19 mouse cellular contexts compared by ENCODE assay signal in genomic region chr17:34567311-34567710, GRCm38 (mm10). TPM values are rescaled to one million over a fixed set of nuclear protein-coding genes. Genes with fewer than 3 reads are reported as not detected.
DNase-seq lines count a peak whose midpoint lies in the region; TF ChIP-seq lines count a peak whose summit lies in the region.
"Had no signal": no experiment of that assay in that cellular context is flagged by ENCODE, and none has a peak within 500 bp of the region (broad histone marks: within the 10 kb centered on the region; RNA-seq: fewer than 3 reads in every experiment).

No protein-coding gene starts in this region.

- H3K9me3 ChIP-seq in E14TG2a.4 (ENCODE audit: low read length): no peaks in the 10 kb centered on the region
- H3K9me3 ChIP-seq: G1E had no signal

- H3K27me3 ChIP-seq in E14TG2a.4 (ENCODE audit: insufficient read depth, low read length): no peaks in the 10 kb centered on the region

- DNase-seq in heart, adult 11 months: peak; percentile 90
- no peak for DNase-seq in heart, adult 18-20 months
- DNase-seq in kidney, postnatal 10 days: peak; percentile 30
- no peak for DNase-seq in kidney, adult 9 months
- peak; percentile 40 for DNase-seq in testis, postnatal 10 days (ENCODE audit: low spot score)
- no peak for DNase-seq in testis, postnatal 14 days (ENCODE audit: low spot score)
- DNase-seq in cerebellum, adult 9-11 months: no peak
- DNase-seq: adrenal gland, adult 2 months; adrenal gland, adult 8-10 months; adrenal gland, postnatal 10 days; adrenal gland, postnatal 14 days; adrenal gland, postnatal 25 days; adrenal gland, postnatal 36 days; B cell, adult 2 months; cerebellum, adult 11 months; cerebellum, adult 11-12 months; cerebellum, adult 18-20 months had no signal

- peaks cover 81% of the 10 kb centered on the region for H3K4me1 ChIP-seq in E14TG2a.4 (replicated peaks; ENCODE audit: low read depth, low read length)

- TF ChIP-seq CTCF in E14TG2a.4 (conservative IDR thresholded peaks at IDR 0.05; ENCODE audit: low read length): no peak

- peaks cover 69% of the 10 kb centered on the region for H3K36me3 ChIP-seq in E14TG2a.4 (ENCODE audit: insufficient read depth, low read length)
- H3K36me3 ChIP-seq: G1E had no signal

- H3K4me3 ChIP-seq in E14TG2a.4 (replicated peaks; ENCODE audit: low read length): peak overlapping the region; percentile 10; the same call in 1 of the 2 replicates

RNA-seq across cellular contexts. Expression of gene Notch4, which starts 3.2 kb away (rescaled TPM):
- 10 to 100 TPM; 33.8 to 40.6 TPM for total RNA-seq in heart, adult 18-20 months (2021)

RNA-seq across cellular contexts. Expression of gene Gpsm3, which starts 22.3 kb away (rescaled TPM):
- 1 to 10 TPM; 4.1 to 5.9 TPM for total RNA-seq in heart, adult 18-20 months (2021)

RNA-seq across cellular contexts. Expression of gene Pbx2, which starts 23.8 kb away (rescaled TPM):
- 10 to 100 TPM; 13.6 to 17.4 TPM for total RNA-seq in heart, adult 18-20 months (2021)

RNA-seq across cellular contexts. Expression of gene Ager, which starts 30.4 kb away (rescaled TPM):
- total RNA-seq in heart, adult 18-20 months (2021): under 1 TPM in 1 of 2 experiments, not detected in 1; 0.23 TPM

RNA-seq across cellular contexts. Expression of gene Rnf5, which starts 36.2 kb away (rescaled TPM):
- 10 to 100 TPM; 40.9 to 43.3 TPM for total RNA-seq in heart, adult 18-20 months (2021)

Comparison
In these comparisons a context has a peak if more than half of its experiments do, and no peak if none do; other contexts are left out.
1. DNase-seq: peak in heart, adult 11 months (single experiment), kidney, postnatal 10 days (single experiment) and testis, postnatal 10 days (single experiment); none in heart, adult 18-20 months (0 of 2), kidney, adult 9 months (single experiment), testis, postnatal 14 days (single experiment) and cerebellum, adult 9-11 months (single experiment).